Mouse (Mus musculus) testis, adult 2 months (tissue): Measurements from ENCODE around the gene Ss18l2.

Experiments used
- CTCF ChIP-seq: fragments of 200-500 bp; IDR thresholded peaks from 2 replicates; pipeline ENCODE4 v1.5.1; 2012; ENCODE audit warnings: low read depth, mild to moderate bottlenecking, inconsistent platforms, low read length, moderate library complexity; ENCODE audit not compliant: control insufficient read depth, insufficient read depth, insufficient replicate concordance
- POLR2A ChIP-seq: fragments of 200-500 bp; IDR thresholded peaks from 2 replicates; pipeline ENCODE4 v1.6.1; 2012; ENCODE audit warnings: low read depth, mild to moderate bottlenecking, inconsistent platforms, low read length, moderate library complexity; ENCODE audit not compliant: control insufficient read depth

- TF ChIP-seq POLR2A, result no peak
- no peak for TF ChIP-seq CTCF
Measured at GRCm38 (mm10) chr9:121708506-121709486, 1.3 kb upstream of the Ss18l2 start.
